Mouse (Mus musculus) bone marrow macrophage, adult 2 months (primary cell): ENCODE data around the gene Hs2st1. TPM values are rescaled to one million over a fixed set of nuclear protein-coding genes. Genes with fewer than 3 reads are reported as not detected.

Source experiments
- H3K27ac ChIP-seq: 2 replicates; pipeline ENCODE4 v1.5.1; 2012; ENCODE audit warnings: low read depth, low read length; ENCODE audit not compliant: insufficient read depth
- H3K4me1 ChIP-seq: 2 replicates; pipeline ENCODE4 v1.6.1; 2012; ENCODE audit warnings: low read length; ENCODE audit not compliant: control insufficient read depth, insufficient read depth
- H3K4me3 ChIP-seq: 2 replicates; pipeline ENCODE4 v1.5.1; 2012; ENCODE audit warnings: mild to moderate bottlenecking, low read length, moderate library complexity; ENCODE audit not compliant: insufficient read depth
- CTCF ChIP-seq: IDR thresholded peaks from 2 replicates; pipeline ENCODE4 v1.5.1; 2012; ENCODE audit warnings: low read depth, mild to moderate bottlenecking, low read length, moderate library complexity
- POLR2A ChIP-seq: IDR thresholded peaks from 2 replicates; pipeline ENCODE4 v1.6.1; 2012; ENCODE audit warnings: mild to moderate bottlenecking, low read depth, low read length, borderline replicate concordance
- polyA plus RNA-seq: library from polyadenylated mRNA; stranded (reverse); fragments of >200 nt; gene quantifications from 2 replicates; pipeline ENCODE4 v1.2.4, GENCODE M21; 2012; ENCODE audit not compliant: missing spikeins, insufficient read depth, insufficient read length

The Hs2st1 gene
- polyA plus RNA-seq, result 27.7 and 31.0 TPM in 2 replicates

DNA sequence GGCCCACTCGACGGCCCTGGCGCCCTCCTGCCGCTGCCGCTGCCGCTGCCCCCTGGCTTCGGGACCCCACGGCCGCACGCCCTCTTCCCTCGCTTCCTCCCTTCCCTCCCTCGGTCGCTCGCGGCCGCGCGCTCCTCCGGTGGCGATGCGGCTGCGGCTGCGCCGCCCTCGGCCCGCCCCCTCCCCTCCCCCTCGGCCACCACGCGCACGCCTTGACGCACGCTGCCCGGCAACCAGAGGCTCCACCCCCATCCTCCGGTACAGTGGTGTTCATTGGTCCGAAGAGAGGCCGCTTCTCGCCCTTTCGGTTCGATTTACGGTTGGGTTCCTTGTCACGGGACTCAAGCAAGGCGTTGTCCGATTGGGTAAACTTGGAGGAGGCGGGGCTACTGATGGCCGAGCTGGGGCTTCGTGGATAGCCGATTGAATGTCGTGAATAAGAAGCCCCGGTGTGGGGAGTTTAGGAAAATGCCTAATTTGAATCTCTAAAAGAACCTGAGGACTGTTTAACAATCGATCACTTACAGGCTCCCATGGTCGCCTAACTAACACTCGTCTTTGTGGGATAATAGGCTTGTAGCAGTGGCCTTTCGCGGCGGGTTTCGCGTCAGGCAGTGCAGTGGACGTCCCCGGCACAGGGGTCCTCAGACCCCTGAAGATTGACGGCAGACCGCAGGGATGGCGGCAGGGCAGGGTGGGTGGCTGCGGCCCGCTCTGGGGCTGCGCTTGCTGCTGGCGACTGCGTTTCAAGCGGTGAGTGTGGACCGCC lies at the start of gene Hs2st1, which contains the start of gene Selenof:
Gene Hs2st1 (minus strand): TSS at position 135 of the 769 bp plus-strand sequence.
Gene Selenof (plus strand): TSS at position 258 of the 769 bp plus-strand sequence.
- TF ChIP-seq POLR2A, result peak; percentile 80; the same call in 1 of the 2 replicates
- no peak for TF ChIP-seq CTCF
- Histone ChIP-seq H3K4me3 (peak within 1 kb of the TSS; percentile 98), H3K4me1 (peaks cover 22% of the 10 kb centered on the region), H3K27ac (peak within 1 kb of the TSS; percentile 94)

DNA sequence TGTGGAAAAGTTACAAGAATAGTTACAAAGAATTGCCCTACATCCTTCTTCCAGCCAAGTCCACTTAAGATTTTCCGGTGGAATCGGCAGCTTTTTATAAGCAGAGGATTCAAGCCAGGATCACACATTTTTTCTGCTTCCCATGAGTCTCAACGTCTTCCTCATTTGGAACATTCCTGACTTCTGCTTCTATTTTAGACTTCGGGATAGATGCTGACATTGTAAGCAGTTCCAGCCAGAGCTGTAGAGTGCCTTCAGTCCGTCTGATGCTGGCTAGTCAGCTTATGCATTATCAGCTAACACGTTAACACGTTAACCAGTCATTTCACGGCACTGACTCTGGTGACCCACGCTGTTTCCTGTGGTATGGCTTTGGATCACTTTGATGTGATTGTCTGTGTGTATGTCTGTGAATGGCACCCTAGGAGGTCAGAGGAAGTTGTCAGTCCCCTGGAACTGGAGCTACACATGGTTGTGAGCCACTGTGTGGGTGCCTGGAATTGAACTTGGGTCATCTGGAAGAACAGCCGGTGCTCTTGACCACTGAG lies 47.7 kb upstream of the Hs2st1 start:
- Histone ChIP-seq H3K27ac (peak overlapping the region; percentile 47), H3K4me3 (no peak overlapping the region), H3K4me1 (peaks cover 10% of the 10 kb centered on the region)
- TF ChIP-seq POLR2A, result no peak
- TF ChIP-seq CTCF, result no peak

- no peak overlapping the region for H3K4me3 ChIP-seq
- TF ChIP-seq CTCF (peak; percentile 82), POLR2A (no peak)
- peaks cover 10% of the 10 kb centered on the region for H3K4me1 ChIP-seq
- H3K27ac ChIP-seq, result peak overlapping the region; percentile 7
Observed at GRCm38 (mm10) chr3:144616654-144617425, 46.9 kb upstream of the Hs2st1 start.

DNA sequence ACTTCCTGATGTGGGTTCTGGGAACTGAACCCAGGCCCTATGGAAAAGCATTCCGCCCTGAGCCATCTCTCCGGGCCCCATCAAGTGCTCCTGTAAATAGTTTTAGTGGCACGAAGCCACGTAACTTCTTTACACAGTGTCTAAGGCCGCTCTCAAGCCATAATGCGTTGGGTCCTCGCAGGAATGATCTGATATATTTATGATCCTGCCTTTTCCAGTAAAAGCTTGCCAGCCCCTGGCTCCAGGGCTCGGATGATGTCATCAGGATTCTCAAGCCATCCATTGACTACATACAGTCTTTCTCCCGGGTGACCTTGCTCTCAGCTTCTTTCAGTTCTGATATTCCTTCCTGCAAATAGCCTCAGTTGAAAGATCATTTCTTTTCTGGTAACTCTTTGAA lies 45.5 kb upstream of the Hs2st1 start:
- no peak overlapping the region for H3K4me3 ChIP-seq
- TF ChIP-seq POLR2A, result no peak
- no peak for TF ChIP-seq CTCF
- peaks cover 10% of the 10 kb centered on the region for H3K4me1 ChIP-seq
- no peak overlapping the region for H3K27ac ChIP-seq

DNA sequence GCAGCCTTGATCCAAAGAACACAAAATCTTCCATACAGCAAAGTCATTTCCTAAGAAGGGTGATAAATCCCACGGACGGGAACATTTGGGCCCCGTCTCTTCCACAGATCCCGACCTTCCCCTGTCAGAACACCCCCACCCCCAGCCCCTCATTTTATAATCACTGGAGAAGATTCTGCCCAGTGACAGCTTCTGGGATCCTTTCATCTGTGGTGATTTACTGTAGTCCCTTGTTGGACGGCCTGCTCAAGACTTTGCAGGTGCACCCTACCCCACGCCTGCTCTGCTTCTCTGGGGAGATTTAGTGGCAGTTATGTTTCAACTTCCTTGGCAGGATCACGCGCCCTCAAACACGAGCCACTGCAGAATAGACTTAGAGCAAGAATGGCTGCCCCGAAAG lies 44.7 kb upstream of the Hs2st1 start:
- Histone ChIP-seq H3K4me1 (peaks cover 10% of the 10 kb centered on the region), H3K4me3 (no peak overlapping the region), H3K27ac (no peak overlapping the region)
- TF ChIP-seq POLR2A (no peak), CTCF (no peak)

DNA sequence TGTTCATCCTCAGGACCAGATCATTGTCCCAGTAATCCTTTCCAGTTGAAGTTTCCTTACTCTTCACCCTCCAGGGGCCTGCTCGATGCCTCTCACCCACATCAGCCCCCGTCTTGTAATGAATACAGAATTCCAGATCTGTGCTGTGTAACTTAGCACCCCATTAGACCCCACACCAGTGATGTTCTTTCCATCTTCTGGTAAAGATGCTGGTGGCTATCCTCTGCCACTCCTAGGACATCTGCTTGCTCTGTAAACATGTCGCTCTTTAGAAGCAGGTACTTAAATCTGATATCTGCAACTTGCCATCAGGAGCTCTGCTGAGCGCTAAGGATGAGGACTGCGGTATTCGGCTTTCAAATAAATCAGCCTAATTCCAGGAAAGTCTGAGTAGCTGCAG lies 44.3 kb upstream of the Hs2st1 start:
- Histone ChIP-seq H3K4me3 (no peak overlapping the region), H3K27ac (no peak overlapping the region), H3K4me1 (peaks cover 10% of the 10 kb centered on the region)
- no peak for TF ChIP-seq CTCF
- TF ChIP-seq POLR2A, result no peak

GRCm38 (mm10) chr3:144612382-144612781 lies 42.4 kb upstream of the Hs2st1 start:
- H3K4me1 ChIP-seq, result peaks cover 4% of the 10 kb centered on the region
- no peak overlapping the region for H3K4me3 ChIP-seq
- no peak for TF ChIP-seq CTCF
- TF ChIP-seq POLR2A, result no peak
- no peak overlapping the region for H3K27ac ChIP-seq

DNA sequence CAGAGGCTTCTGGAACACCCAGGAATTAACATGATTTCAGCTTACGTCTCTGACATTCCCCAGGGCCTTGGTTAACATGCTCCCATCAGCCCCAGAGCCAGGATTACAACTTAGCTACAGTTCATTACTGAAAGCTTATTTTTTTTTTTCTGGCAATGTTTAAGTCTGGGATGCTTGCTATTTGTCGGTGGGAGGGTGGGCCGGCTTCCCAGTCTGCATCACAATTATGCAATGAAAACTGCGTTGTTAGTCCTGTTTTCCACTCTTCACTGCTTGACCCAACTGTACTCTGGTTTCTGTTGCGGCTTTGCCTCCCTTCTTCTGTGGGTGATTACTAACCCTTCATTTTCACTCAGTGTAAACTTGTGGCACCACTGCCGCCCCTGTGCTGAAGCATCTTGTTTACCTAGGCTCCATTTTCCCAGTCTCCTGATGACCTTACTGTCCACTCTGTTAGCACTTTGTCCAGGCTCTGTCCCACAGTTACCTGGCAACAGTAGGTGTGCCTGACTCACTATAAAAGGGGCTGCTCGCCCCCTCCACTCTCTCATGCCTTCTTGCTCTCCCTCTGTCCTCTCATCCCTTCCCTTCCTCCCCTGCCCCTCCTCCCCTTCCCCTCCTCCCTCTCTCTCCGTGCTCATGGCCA lies 41.8 kb upstream of the Hs2st1 start:
- TF ChIP-seq CTCF, result no peak
- no peak for TF ChIP-seq POLR2A
- Histone ChIP-seq H3K4me1 (peaks cover 4% of the 10 kb centered on the region), H3K27ac (no peak overlapping the region), H3K4me3 (no peak overlapping the region)

GRCm38 (mm10) chr3:144610759-144611158 lies 40.8 kb upstream of the Hs2st1 start:
- no peak overlapping the region for H3K27ac ChIP-seq
- TF ChIP-seq CTCF, result no peak
- no peak for TF ChIP-seq POLR2A
- H3K4me1 ChIP-seq, result peaks cover 9% of the 10 kb centered on the region

More at GRCm38 (mm10) chr3:144610759-144611158, 40.8 kb upstream of the Hs2st1 start:
- H3K4me3 ChIP-seq, result no peak overlapping the region
